Mouse (Mus musculus): Measurements from ENCODE around the gene Dnhd1.
A peak's percentile ranks its signal among the peaks of the same experiment; 100 is the strongest.

Gene Dnhd1

DNA sequence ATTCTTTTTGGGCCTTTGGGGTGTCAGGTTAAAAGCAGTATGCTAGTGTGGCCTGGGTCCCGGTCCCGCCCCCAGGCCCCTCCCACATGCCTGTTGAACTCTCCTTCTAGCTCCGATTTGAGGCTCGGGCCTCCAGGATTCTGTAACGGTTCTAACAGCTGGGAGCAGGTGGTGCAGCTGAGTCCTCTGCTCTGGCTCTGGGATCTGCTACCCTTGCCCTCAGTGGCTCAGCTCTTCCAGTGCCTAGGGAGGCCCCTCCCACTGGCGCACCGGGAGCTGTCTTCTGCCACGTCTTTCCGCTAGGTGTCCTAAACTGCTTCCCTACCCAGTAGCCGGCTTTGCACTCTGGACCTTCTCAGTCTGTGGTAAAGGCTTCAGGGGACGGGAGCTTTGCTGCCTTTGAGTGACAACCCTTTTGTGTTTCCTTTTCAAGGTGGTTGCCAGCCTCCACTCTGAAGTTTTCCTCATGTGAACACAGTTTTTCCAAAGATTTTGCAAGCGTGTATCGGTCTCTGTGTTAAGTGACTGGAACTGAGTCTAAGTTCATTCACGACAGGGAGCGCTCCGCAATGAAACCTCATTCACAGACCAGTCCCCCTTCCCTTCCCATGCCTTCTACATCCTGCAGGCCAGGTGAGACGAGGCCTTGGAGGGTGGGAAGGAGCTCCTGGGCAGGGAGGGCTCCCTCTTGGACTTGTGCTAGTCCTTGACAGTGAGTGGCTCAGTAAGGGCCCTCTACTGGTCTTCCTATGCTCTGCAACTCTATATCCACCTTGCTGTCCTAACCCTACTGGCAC is at the start of gene Dnhd1:
Gene Dnhd1 (plus strand): TSS at position 189 of the 797 bp plus-strand sequence.
- DNase-seq (ENCODE audit: low read depth) = peak; percentile 68

DNA sequence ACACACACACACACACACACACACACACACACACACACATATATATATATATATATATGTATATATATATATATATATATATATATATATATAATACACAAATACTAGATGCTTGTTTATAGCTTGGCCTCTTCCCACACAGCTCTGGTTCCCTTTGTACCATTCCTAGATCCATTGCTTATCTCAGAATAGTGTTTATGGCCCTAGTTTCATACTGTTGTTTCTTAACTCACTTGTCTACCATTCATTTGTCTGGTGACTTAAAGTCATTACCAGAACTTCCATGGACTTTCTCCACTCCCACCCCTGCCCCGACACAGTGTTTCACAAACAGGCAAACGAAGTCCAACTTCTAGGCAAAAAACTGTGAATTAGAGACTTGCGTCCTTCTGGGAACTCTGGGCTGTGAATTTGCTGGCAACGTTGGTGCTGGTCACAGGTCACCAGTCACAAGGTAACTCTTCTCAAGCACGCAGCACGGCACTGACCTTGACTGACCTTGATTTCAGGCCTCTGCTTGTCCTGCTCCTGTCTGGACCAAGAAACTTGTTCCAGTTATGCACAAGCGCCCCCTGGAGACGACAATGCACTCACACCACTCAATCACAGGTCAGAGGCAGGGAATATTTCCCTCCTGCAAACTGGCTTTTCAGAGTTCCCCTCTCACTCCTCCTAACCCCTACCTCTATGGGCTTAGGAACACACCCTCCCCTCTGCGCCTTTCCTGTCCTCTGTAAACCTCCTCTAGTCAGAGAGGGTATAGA is 47.6 kb upstream of the Dnhd1 start:
- peak; percentile 23 for DNase-seq (ENCODE audit: low read depth)

DNA sequence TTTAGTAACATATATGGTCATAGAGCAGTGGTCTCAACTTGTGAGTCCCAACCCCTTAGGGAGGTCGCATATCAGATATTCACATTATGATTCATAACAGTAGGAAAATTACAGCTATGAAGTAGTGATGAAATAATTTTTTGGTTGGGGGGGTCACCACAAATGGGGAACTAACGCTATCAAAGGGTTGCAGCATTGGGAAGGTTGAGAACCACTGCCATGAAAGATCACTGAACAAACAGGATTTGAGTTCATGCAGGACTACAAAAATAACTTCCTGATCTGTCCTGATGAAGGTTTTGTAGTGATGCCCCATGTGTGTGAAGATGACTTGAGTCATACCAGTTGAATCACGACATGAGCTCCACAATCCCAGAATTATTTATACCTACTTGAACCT is 42.2 kb upstream of the Dnhd1 start:
- DNase-seq (ENCODE audit: low read depth) = no peak

DNA sequence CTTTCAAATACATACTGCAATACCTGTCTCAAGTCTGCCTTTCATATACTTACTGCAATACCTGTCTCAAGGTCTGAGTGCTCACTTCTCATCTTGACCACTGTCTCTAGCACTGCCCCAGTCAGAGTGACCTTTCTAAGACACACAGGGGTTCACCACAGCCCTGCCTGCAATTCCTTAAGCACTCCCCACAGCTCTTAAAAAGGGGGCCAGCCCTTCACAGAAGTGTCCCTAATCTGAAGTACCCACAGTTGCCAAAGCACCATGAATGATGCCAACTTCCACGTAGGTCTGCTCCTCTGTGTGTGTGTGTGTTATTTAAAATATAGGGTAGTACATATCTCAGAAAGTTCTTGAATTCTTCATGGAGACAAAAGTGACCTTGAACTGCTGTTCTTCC is 38.9 kb upstream of the Dnhd1 start:
- DNase-seq (ENCODE audit: low read depth) = no peak

DNA sequence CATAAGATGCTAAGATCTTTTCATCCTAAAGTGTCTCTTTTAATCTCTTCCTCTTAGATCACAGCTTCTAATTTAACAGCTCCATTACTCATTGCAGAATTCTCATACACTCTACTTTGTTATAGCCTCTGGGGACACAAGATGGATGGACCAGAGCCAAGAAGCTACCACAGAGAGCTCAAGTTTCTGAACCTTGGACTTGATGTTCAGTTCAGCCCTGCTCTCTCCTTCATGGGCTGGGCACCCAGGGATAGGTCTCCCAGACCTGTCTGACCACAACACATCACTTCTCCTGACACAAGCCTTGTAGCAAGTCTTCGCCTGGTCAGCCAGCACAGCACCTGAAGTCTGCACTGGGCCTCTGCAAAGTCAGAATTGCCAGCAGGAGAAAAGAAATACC is 36.2 kb upstream of the Dnhd1 start:
- no peak for DNase-seq (ENCODE audit: low read depth)

DNA sequence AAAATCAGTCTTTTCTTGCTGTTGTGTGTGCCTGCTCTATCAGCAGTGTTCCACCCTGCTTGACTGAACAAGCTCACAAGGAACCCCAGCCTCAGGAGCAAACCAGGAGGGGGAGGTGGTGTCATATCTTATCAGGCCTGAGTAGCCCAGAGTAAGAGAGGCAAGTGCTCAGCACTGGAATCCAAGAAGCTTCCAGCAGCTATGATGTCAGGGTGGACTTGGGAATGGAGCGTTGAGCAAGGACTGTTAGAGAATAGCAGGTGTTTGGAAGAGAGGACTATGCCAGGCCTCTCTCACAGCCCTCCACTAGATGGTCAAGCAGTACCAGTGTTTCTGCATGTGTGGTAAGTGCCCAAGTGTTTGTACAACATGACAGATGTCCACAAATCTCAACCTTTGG is 34.9 kb upstream of the Dnhd1 start:
- DNase-seq (ENCODE audit: low read depth) = no peak

DNA sequence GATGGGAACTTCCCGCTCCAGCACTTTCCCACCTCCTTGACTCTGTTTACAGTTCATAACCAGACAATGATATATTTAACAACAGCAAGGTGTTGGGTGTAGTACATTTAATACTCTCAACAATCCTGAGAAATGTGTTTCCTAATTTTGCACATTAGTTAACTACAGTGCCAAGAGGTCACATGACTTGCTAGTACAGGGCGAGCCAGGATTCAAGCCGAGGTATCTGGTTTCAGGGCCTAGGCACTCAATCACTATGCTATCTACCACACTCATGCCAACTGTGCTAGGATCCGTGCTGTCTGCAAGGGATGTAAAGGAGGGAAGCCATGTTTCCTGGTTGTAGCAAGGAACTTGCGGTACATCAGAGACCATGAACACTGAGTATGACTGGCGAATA is 34.1 kb upstream of the Dnhd1 start:
- DNase-seq (ENCODE audit: low read depth) = no peak

DNA sequence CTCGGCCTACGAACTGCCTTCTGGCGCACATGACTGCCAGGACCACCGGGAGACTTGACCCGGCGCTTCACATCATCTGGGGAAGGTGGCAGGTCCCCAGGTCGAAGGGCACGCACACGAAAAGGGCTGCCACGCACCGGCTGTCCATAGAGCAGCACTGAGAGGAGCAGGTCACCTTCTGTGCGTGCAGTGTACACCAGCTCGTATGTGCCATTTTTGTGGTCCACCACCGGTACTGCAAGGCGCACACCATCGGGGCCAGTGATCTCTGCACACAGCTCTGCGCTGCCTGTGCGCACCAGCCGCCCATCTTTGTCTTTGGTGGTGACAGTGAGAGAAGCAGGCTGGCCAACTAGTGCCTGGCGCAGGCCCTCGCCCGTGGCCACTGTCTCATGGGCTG is 32.8 kb upstream of the Dnhd1 start:
- no peak for DNase-seq (ENCODE audit: low read depth)

DNA sequence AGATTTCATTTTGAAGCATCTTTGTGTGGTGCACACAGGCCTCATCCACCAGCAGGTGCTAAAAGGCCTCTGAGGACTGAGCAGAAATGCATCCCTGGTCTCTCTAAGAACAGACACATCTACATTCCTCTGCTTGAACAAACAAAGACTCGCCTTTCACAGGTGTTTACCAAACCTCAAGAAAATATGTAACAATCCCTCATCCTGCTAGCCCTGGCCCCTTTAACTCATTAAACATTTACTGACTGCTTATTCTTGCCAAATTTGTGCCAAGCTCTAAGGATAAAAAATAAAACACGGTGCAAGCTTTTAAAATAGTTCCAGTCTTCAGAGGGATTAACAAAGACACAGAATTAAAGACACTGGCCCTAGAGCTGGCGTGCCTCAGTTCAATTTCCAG is 30.9 kb upstream of the Dnhd1 start:
- DNase-seq (ENCODE audit: low read depth) = no peak

DNA sequence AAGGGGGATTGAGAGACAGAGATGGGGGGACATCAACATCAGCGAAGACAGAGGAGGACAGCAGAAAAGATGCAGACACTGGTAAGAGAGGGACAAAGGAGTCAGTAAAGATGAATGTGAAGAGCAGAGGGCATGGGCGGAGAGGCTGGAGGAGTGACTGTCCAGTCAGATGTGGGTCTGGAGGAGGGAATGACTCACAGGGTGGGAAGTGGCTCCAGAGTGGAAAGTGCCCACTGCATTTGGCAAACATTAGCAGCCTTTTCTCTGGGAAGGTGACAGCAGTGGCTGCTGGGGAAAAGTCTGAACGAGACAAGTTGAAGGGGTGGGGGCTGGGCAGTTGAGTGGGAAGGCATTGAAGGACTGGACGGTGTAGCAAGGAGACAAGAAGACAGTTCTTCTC is 29.6 kb upstream of the Dnhd1 start:
- no peak for DNase-seq (ENCODE audit: low read depth)

DNA sequence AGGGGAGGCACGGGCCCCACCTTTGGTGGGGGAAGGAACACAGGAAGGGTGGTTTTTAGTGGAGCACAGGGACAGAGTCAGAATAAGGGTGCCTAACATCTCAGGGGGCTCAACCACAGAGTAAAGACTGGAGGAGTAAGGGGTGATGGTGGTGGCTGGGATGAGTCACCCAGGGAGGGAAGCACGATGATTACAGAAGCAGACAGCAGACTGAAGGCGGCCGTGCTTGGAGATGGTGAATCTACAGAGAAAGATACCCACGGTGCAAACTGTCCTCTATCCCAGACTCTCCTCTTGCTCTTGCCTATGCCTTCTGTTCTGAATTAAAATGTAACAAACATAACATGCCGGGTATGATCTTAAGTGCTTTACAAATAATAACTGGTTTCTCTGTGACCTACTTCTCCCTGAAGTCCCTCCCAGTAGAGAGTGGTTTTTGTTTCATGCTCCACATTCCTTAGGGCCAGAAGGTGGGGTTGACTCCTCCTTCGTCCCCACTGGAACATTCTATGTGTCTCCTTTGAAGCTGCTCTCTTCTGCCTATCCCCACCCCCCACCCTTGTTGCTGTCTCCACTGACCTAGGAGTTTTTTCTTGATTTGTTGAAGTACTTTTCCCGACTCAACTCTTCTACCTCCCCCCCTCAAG is 28.9 kb upstream of the Dnhd1 start:
- DNase-seq (ENCODE audit: low read depth) = no peak

DNA sequence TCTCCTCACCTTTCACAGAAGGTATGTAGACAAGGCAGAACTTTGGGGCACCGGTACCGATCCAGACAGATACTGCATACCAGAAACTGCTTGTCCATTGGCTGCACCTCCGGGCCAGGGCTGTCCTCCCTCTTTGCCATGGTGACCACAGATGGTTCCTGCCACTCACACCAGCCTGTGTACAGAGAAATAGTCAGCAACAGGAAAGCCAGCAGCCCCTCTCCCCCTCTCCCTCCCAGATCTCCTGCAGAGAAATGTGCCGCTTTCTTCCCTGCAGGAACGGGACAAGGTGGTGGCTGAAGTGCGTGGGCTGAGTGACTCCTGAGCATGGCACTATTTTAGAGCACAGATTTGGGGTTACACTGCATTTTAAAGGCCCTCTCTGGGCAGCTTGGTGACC is 25.2 kb upstream of the Dnhd1 start:
- DNase-seq (ENCODE audit: low read depth) = no peak

DNA sequence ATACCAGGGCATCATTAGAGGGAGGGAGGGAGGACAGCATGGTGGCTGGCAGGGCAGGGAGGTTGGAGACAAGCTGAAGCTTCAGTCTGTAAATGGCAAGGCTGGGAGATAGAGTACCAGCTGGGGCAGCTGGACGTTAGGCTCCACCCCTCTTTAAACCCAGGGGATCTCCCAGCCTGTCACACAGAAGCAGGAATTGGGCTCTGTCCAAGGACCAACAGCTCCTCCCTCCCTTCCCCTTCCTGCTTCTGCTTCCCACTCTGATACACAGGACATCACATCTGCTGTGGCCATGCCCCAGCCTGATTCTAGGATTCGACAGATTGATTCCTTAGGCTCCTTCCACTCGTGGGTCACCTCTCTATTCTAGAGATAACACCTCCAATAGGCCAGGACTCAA is 22.0 kb upstream of the Dnhd1 start:
- DNase-seq (ENCODE audit: low read depth) = no peak

DNA sequence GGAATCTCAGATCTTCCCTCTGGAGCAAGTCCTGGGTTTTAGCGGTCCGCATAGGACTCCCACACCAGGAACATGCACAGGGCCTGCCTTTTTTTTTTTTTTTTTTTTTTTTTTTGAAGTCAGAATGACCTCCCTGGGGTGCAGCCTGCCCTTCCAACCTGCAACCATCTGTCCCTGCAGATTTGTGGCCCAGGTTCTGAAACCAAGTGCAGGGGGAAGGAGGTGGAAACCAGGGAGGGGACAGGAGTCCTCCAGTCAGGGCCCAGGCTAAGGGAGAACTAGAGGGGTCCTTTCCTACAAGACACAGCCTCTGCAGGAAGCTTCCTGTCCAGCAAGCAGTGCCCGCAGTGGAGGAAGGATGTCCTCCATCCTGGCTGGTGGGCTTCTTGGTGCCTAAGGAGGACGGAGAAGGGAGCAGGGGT is 18.1 kb upstream of the Dnhd1 start:
- DNase-seq (ENCODE audit: low read depth) = no peak

DNA sequence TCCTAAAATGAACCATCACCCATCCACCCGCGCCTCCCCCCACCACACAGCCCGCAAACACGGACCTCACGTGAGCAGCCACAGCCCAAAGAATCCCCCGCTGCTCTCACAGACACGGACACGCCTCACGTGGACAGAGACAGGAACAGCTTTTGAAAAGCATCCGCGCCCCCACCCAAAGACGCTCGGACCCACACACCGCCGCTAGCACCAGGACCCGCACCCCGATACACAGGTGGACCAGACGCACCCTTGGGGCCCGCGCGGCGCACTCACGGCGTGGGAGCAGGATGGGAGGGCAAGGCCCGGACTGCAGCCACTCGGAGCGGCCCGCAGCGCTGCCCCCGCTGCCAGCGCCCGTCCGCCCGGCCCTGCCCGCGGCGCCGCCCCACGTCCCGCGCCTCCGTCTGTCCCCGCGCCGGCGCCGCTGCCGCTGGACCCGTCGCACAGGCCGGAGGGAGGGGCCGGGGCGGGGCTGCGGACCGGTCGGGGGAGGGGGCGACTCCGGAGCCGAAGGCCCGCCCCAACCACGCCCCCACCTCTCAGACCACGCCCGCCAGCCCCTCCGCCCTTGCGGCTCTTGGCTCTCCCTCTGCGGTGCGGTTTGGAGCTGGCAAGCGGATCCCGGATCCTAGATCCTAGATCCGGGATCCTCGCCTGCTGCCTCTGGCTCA is 17.4 kb upstream of the Dnhd1 start, which contains the start of gene Trim3:
Gene Trim3 (minus strand): TSS at position 445 of the 674 bp plus-strand sequence.
- DNase-seq (ENCODE audit: low read depth) = peak; percentile 59

DNA sequence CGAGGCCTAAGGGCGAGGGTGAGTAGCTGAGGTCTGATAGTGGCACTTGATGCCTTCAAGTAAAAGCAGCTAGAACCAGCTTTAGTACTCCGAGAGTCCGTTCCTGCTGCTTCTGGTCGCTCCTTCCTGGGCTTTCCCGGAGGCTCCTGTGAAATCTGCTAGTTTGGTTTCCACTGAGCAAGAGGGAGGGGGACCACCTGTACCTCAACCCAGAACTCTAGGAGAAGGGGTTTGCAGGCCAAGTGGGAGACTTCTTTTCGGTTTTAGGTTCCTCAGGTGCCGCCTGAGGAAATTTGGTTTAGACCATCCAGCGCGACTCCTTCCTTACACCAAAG is 16.9 kb upstream of the Dnhd1 start:
- no peak for DNase-seq (ENCODE audit: low read depth)

DNA sequence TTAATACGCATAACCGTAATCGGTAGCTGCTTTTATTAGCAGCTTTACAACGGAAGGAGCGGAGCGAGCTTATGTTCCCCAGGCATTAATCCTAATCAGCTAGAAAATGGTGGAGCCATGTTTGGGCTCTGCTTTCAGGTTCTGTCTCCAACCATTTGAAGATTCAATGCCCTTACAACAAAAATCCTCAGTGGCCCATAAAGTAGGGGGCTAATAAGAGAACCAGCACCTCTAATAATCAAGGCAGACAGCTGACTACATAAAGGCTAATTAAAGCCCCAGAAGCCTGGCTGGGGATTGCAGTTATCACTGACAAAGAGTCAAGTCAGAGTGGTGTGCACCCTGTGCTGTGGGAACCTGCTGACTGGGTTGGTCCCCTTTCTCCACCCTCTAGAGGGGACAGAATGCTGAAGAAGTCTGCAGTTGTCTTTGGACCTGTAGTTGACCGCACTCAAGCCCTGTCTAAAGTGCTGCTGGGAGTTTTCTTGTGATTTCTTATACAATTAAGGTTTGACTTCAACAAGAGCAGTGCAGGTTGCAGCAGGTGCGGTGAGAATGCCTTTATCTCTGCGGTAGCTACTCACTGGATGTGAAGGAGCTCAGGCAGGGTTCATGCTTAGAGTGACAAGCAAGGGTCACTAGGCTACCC is 16.2 kb upstream of the Dnhd1 start:
- DNase-seq (ENCODE audit: low read depth) = no peak

DNA sequence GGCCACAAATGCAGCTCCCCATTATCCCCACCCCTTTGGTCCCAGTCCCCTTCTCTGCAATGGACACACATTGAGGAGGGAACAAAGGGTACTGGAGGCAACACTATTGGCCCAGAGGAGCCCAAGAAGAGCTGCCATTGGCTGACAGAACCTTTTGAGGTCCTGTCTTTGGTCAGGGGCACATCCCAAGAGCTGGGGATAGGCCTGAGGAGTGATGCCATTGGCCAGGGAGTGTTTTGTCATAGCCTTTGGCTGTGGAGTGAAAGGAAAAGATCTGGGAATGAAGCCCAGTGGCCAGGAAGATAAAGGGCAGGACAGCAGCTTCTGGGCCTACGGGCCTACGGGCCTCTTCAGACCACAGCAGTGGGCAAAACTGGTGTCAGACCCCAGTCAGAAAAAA is 14.9 kb upstream of the Dnhd1 start:
- DNase-seq (ENCODE audit: low read depth) = no peak

DNA sequence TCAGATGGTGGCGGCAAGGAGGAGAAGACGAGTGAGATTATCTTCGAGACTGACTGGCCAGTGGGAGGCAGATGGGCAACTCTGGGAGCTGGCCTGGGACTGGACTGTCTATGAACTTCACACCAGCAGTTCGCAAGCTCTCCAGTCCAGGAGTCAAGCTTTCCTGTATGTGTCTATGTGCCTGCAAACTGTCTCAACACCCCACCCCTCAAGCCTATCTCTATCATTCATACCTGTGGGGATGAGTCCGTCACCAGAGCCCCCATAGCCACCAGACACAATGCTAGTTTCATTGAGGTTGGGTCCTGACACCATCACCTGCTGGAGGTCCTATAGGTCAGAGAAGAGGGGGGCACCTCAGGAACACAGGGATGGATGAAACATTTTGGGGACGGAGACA is 11.9 kb upstream of the Dnhd1 start:
- DNase-seq (ENCODE audit: low read depth) = no peak

DNA sequence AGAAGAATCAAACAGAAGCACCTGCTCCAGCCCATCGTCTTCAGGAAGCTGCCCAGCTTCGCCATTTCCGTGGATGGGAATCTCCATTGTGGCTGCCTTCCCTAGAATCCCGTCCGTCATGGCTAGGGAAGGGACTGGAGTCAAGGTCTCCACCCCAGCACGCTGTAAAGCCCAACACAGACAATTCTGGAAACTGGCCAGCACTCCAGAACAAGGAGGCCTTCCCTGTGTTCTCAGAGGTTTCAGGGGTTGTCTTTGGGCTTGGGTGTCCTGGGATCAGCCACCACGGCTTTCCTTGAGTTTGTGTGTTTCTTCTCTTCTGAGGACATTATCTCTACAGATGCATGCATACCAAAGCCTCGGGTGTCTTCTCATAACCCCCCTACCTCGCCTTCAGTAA is 11.3 kb upstream of the Dnhd1 start:
- DNase-seq (ENCODE audit: low read depth) = no peak

DNA sequence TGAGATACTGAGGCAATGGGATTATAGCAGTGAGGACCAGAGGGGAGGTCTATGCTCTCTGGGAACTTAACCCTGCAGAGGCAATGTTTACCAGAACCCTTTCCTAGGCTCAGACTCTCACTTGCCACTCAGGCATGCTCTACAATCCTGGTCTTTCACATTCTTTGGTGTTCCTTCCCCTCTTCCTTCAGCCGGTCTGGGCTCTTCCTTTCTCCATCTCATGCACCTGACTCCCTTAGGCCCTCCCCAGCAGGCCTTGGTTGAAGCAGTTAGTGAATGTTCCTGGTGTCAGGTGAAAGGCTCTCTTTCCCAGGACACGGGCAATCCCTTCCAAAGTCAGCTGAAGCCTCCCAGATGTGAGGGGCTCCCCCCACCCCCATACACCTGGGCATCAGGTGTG is 10.9 kb upstream of the Dnhd1 start, which contains the start of gene Timm10b:
Gene Timm10b (plus strand): TSS at position 301 of the 400 bp plus-strand sequence.
- DNase-seq (ENCODE audit: low read depth) = no peak
